Mouse (Mus musculus): ENCODE data around the gene Tufm.

DNA sequence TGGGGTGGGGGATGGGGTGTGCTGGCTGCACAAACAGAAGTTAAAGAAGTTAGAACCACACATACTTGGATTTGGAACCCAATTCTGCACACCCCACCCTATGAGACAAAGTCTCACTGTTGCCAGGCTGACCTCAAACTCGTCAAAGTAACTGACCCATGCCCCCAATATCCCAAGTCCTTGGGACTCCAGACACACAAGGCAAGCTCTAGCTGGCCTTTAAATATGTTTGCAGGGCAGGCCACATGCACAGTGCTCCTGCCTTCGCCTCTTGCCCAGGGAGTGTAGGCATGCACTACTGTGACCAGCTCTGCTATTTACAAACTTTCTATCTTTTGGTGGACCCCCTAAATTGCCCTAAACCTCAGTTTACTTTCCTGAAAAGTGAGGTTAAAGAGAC lies 31.9 kb upstream of the Tufm start:
- TF ChIP-seq CTCF (IDR thresholded peaks at IDR 0.05; ENCODE audit: insufficient read depth, low read depth, low read length), result no peak
- no peak for TF ChIP-seq POLR2A (IDR thresholded peaks at IDR 0.05; ENCODE audit: insufficient read depth, low read depth, low read length)
